Mouse (Mus musculus) urinary bladder, postnatal 25 days (tissue): ENCODE measurements at regions not wholly inside any gene's neighbourhood (a gene's known extent, or its start where the extent isn't known, plus 50 kb on each side); places are given as distances from the start of the nearest gene placed in this dataset.

Experiments
- DNase-seq: peaks from one replicate; pipeline ENCODE4 v3.0.0; 2022; ENCODE audit warnings: low spot score

DNA sequence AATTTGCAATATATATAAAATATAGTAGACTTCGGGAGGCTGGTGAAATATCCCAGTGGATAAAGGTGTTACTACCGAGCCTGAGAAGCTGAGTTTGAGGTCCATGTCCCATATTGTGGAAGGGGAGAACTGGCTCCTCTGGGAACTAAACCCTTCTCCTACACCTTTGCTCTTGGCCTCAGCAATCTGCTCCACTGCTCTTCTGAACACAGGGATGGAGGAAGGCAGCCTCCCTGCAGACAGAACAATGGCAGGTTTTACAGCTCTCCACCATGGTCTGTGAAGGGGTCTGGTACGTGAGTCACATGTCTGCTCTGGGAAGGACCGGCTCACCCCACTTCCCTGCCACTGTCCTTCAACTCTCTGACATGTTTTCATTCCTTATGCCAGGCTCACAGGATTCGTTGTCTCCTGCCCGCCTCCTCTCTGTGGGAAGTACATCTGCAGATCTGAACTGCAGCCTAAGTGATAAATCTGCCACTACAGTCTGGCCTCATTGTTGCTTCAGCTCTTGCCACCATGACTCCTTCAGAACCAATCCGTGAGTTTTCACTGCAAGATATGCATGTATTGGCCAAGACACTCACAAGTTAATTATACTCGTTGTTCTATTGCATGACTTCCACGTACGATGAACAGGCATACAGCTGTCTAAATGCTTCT, 220.0 kb upstream of the Gm9767 start:
- no peak for DNase-seq

DNA sequence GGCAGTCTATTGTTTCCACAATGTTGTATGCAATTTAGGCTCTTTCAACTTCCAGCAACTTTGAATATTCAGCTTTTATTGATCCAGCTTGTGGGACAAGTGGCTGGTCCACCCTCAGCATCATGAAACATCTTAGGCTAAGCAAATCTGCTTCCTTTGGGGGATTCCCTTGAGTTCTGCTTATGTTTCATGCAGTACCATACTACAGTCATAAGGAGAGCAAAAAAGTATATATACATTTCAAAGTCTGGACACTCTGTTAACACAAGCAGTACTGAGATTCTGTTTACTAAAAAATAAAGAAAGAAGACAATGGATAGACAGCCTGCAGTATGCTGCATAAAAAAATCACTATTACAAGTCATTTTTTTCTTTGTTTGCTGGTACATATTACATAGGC, 233.7 kb upstream of the Gm9767 start:
- no peak for DNase-seq

DNA sequence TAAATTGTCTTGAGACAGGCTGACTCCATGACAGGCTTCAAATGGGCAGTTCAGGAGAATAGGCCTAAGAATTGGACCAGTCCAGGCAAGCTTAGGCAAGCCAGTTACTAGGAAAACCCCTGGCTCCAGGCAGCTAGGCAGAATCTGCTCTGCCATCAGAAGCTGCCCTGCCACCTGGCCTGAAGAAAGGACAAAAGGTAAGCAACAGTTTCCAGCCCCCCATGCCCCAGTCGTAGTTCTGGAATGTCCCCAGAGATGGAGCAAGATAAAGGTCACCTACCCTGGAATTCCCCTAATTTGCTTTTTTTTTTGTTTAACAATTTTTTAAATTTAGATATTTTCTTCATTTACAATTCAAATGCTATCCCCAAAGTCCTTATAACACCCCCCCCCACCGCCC, 248.8 kb upstream of the Gm9767 start:
- no peak for DNase-seq

DNA sequence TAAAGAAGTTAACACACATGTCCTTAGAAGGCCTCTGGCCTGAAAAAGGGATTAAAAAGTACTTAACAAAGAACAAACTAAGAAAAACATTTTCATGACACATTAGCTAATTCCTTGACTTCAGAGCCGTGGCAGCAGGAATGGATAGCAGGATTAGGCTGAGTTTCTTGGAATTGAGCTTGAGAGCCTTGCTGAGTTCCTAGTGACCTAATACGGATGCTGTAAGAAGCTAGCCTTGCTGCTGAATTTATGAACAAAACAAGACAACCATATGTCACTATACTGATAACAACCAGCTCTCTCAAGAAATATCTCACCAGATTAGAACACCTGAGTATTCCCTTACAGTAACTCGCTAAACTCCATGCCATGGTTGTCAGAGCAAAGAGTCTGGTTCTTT, 268.2 kb upstream of the Smlr1 start:
- no peak for DNase-seq

DNA sequence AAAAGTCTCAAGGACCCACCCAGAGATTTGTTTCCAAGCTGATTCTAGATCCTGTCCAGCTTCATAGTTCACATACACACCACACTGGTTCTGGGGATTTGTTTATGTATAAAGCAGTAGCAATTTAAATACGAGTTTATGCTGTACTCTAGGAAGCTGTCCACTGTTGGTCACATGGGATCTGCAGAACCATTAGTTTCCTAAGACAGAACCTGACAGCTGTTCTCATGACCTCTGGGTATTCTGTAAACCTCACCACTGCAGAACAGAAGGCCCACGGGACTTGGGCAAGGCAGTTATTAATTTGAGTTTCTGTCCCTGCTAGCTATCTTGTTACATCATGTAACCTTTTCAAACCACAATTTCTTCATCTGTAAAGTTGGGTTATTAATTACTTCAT, 265.4 kb upstream of the Smlr1 start:
- no peak for DNase-seq

DNA sequence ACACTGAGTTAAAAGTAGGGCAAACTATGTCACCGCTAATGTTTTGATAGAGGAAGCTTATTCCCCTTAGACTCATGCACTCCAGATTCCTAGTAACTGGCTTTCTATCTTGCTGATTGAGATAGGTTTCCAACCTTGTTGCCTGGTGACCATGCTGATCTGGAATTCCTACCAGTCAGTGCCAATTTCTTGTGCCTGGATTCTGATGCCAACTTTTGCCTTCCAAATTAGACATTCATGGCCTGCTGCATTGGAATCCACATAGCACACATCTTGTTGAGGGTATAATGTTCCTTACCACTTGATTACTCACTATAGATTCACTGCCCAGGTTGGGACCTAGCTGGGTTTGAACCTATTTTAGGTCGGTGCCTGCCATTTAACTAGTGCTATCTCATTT, 262.8 kb upstream of the Smlr1 start:
- no peak for DNase-seq

DNA sequence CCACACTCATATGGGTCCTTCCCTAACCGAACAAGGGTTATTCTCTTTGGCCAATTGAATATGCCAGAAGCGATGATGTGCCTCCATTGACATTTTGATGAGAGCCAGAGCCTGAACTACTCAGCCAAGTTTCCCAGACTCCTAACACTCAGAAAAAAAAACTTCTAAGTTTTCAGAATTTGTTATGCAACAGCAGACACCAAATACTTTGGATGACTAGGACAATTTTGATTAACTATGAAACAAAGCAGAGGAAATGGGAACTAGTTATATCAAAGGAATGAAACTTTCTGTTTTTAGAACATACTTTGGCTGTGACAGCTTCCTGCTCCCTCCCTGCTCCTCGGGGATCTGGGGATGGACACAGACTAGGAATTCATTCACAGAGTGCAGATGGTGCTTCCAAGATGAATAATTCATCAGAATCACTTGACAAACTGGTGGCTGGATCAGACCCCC, 254.3 kb upstream of the Smlr1 start:
- no peak for DNase-seq

DNA sequence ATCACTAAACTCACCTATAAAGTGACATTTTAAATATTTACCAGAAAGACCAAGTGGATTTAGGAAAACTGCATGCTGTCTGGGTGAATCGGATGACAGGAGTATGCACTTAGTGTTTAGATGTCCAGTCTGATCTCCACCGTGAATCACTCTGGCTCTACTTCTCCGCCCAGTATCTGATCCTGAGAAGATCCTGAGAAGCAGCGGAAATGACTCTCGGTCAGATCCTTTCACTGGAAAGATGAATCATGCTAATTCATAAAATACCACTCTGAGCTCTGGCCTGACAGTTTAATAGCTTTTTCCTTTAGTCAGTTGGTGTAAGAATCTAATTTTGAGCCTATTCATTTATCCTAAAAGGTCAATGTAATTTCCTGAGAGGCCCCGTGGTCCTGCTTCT, 252.6 kb upstream of the Smlr1 start:
- DNase-seq, result no peak

DNA sequence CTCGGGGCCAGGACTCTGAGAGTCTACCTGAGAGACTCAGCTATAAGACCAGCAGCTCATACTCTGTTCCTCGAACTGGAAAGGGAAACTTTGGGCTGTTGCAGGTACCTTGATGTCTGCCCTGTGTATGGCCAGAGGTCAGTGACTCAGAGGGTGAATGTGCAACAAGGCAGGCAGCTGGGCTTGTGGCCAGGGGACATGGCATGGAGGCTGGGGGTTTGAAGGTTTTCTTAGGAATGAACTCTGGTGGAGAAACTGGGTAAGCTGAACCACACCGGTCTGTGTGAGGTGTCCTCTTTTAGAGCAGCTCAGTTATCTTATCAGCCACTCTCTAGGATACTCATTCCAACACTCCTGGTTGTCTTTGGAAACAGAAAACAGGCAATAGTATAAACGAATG, 251.9 kb upstream of the Smlr1 start:
- no peak for DNase-seq

DNA sequence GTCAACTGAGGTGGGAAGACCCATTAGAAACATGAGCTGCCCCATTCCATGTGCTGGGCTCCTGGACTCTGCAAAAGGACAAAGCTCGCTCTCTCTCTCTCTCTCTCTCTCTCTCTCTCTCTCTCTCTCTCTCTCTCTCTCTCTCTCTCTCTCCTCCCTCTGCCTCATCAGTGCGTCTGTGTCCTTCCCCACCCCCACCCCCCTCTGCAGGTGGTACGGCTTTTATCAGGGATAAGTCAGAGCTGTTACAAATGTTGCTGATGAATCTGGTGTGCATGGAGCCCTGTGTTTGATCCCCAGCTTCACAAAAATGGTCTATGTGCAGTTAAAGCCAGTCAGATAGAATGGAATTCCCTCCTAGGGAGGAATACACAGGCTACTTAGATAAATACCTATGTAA, 247.8 kb upstream of the Smlr1 start:
- DNase-seq, result no peak

DNA sequence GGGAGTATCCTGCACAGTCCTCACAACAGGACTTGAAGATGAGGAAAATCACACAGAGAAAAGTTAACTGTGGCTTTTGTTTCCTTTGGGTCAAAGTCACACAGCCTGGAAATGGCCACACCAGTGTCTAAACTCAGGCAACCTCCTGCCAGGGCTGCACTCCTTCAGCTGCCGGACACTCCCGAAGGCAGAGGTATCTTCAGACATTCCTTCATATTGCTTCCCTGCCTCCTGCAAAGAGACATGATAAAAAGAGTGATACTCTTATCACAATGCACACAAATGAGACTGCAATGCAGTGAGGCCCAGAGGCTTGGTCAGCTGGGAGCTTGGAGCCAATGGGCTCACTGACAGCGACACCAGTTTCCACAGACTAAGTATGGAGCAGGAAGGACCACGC, 243.4 kb upstream of the Smlr1 start:
- no peak for DNase-seq

DNA sequence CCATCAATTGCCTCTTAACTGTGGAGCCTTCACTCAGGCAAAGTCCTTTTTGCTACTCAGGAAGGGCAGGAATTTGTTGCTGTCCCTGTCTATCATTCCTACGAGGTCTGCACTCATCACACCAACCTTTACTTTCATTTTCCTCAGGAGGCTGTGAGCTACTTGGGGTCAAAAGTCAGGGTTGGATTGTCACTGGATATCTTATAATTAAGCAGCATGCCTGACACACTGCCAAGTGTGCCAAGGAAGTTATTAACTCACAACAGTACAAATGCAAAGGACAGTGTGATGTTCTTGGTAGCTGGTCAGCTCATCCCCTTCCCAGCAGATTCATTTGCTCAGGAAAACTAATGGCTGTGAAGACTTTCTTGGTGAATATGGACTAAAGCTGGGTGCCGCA, 241.7 kb upstream of the Smlr1 start:
- DNase-seq, result no peak

DNA sequence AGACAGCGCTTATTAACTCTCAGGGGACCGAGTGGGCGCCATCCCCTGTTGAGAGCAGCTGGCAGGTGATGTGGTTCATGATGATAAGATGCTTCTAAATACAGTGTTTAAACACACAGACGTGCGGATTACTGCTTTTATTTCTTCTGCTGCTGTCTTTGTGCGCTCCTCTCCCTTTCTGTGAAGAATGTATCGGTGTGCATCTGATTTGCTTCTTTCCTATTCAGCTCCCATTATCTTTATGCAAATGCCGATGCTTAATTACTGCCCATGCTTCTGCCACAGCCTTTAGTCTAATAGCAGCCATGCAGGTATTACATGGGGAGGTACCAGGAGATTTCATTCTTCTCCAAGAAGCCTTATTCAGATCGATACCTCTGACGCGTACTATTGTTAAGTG, 240.6 kb upstream of the Smlr1 start:
- no peak for DNase-seq

DNA sequence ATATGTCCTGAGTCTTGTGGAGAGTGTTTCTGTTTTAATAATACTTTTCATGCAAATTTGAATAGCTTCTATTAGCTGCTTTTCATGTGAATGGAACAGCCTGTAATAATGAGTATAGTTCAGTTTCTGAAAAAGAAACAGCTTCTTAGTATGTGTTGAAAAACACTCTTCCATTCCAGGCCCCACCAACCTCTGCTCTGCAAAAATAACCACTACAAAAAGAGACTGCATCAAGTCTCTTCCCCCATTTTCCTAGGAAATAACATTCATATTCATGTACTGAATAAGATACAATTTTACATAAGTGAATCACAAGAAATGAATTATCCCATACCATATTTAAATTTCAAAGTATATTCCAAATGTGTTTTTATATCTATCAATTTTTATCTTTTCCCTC, 234.0 kb upstream of the Smlr1 start:
- DNase-seq, result no peak

DNA sequence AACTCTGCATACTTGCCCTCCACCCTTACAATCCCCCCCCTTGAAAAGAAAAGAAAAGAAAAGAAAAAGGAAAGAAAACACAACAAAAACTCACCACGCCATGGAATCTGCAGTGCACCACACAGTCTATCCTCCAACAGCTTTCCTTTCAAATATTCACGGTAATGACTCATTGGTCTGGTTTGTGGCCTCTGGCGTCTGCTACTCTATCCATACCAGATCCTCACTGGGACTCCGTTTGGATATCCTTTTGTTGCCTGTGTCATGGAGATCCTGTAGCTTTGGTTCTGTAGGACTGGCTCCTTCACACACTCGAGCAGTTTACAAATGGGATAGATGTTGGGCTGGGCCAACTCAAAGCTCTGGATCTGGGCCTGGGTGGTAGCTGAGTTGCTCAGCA, 232.4 kb upstream of the Smlr1 start:
- no peak for DNase-seq

DNA sequence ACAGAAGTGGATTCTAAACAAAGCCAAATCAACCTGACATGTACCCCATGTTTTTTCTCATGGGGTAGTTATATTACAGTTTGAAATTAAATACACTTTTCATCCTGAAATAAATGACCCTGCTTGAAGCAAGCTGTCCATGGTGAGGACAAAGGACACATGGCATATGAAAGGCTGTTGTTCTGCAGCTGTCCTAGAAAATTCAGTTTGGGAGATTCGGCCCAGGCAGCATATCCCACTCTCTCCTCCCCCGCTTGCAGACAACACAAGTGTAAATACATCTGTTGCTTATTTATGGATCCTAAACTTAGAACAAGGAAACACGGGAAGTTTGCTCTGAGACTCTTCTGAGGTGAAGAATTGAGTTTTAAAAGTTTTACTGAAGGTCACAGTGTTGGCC, 218.2 kb upstream of the Smlr1 start:
- DNase-seq, result no peak

DNA sequence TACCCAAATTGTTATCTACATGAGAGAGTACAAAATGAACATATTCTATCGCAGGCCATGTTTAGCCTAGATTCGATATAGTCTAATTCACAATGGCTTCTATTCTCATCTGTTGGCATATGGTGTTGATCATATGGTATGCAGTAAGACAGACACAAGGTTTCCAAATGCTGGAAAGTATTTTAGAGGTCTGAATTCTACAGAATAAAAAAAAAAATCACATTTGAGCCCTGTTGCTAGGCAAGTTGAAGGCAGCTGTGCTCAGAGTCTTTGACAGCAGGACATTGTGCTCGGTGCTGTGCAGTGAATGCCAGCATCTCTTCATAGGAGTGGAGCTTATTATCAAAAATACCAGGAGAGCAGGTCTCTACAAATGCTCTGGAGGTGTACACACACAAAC, 206.6 kb upstream of the Smlr1 start:
- no peak for DNase-seq

DNA sequence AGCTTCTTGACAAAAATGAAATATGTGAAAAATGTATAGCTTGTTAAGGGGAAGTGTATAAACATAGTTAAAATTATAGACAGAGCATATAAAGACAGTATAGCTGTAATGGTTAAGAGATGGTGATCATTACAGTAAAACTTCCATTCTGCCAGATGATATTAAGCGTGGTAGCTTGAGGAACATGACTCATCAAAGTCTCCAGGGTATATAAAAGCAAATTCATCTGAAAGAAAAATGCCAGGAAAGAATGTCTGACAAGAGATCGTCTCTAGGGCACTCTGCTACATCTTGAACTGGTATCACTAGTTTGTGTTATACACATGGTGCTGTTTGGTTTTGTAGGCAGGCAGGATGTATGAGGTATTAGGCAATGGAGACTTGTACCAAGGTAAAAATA, 204.9 kb upstream of the Smlr1 start:
- no peak for DNase-seq

DNA sequence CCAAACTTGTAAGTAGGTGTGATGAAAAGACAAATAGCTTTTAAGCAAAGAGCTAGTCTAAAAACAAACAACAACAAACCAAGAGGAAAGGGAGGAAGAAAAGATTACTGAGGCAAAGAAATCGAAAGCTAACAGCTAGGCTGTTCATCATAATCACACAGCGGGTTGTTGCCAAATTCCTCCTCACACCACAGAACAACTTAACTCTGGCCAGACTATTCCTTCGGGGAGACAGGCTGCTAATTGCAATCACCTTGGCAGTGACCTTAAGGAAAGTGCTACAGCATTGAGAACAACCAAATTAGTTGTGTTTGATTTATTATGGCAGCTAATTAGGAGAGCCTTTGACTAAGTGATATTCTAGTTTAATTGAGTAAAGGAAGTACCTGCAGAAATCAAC, 194.4 kb upstream of the Smlr1 start:
- no peak for DNase-seq

DNA sequence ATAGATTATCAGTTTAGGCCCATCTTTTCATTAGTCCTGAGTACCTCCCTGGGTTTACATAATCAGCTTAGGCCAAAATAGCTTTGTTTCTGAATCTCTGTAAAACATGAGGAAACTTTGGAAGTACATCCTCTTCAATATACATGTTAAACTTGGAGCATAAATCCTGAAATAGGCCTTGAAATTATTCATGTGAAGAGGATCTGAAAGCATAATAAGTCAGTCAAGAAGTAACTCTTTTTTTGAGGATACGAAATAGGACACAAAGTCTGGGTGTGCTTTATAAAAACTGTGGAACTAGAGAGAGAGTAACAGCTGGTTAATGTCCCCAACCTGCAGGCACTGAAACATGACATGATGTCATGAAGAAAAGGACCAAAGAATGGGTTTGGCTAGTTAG, 187.9 kb upstream of the Smlr1 start:
- no peak for DNase-seq

DNA sequence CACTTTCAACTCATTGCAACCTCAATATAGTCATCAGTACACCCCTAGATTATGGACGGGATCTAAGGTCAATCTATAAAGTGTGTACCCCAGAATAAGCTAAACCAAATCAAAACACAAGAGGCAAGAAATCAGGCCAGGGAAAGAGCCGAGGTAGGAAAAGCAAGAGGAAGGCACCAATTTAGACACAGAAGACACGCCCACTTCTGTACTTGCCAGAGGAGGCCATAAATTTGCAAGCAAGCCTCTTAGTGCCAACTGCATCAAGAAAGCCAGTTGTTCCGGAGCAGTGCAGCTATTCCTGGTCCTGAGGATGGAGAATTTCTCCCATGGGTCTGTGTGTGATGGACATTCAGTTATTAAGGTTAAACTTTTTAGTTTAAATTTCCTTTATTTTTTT, 179.7 kb upstream of the Smlr1 start:
- DNase-seq, result no peak

DNA sequence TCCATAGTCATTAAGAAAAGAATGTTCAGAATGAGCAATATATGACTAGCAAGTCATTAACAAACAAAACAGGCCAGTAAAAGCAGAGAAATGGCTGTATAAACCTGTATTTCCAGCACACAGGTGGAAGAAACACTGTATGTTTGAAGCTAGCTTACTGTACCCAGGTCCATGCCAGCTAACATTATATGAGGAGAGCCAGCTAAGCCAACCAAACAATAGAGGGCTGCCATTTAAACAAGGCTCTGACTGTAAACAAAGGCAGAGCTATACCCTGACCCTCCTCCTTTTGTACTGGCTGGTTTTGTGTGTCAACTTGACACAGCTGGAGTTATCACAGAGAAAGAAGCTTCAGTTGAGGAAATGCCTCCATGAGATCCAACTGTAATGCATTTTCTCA, 178.6 kb upstream of the Smlr1 start:
- DNase-seq, result no peak

DNA sequence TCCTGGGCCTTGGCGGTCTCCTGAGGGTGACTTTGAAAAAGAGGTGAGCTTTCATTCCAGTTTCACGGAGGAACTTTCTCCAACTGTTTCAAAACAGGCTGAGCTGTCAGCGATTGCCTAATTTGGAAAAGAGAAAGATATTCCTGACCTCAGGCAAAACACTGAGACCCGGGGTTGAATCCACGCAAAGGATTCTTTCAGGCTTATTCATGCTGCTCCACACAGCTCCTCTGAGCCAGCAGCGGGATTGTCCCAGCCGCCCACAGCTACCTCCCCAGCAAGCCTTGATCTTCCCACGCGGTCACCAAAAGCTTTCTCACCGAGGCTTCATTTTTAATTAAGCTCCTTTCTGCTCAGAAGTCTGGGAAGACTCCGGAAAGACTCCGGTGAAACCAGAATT, 178.0 kb upstream of the Smlr1 start:
- DNase-seq, result no peak

DNA sequence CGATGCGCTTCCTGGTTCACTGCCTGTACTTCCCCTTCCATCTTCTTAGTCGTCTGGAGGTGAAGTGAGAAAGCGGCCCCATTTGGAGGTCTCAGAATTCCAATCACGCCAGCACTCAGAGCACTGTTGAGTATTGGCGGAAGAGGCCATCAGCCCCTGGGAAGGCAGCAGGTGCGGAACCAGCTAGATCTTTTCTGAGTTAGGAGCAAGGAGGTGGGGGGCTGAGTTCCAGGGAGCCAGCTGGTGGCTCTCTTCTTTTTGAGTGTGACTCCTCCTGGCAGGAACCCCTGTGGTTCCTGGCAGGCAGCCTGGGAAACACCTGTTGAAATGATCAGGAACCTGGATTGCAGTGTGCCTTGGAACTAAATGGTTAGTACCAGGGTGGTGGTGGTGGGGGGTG, 171.9 kb upstream of the Smlr1 start:
- no peak for DNase-seq

DNA sequence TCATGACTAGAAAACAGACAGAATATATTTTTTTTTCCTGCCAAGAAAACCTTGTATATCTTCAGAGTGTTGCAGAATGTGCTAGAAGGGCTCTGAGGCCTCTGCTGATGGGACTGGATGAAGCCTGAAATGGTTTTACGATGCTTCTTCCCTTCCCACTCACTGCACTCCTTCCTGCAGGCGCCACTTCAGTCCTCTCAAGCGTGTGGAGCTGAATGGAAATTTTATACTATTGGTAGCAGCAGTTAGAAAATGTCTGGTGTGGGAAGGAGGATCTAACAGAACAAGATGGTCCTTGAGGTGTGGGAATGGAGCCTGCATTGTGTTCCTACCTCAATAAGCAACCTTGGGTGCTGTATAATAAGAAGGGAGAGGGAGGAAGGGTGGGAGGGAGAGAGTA, 166.1 kb upstream of the Smlr1 start:
- no peak for DNase-seq
